Mouse (Mus musculus): ENCODE measurements around the gene Trpm1. TPM values are rescaled to one million over a fixed set of nuclear protein-coding genes. Genes with fewer than 3 reads are reported as not detected.

Trpm1 gene
- polyA plus RNA-seq, 1 experiment from 2014 or later = 0.16 TPM

DNA sequence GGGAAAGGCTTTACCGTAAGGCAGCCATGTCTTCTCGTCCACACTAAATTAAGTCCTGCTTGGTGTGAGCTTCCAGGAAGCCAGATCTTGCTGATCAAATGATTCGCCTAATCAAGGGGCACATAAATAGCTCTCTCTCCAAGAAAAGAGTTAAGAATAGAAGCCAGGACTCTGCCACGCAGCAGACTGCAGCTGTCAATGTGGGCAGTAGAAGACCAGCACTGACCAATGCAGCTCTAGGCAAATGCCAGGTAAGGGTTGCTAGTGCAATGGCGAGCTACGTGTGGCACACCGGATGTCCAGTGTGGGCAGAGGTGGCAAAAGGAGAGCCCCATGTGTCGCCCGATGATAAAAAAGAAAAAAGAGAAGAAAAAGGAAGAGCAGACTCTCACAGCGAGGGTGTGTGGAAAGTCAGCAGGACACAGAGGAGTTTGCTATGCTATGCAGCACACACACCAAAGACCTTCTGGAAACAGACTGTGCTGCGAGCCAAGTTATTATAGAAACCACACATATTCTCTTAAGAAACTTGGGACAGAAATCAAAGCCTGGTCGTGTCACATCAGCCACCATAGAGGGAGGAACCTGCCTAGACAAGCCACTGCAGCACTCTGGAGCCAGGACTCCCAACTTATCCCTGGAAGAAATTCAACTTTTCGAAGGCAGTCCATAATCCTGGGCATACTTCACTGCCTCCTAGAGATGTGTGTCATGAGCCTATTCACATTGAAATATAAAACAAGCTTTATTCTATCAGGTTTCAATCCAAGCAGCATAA is 112.1 kb downstream of the Trpm1 start:
- ATAC-seq (ENCODE audit: extremely low read depth, insufficient number of reproducible peaks, low FRiP score, low TSS enrichment) = no peak
- no peak overlapping the region for H3K4me2 ChIP-seq
- H3K27me3 ChIP-seq (replicated peaks) = peaks cover 37% of the 10 kb centered on the region
- no peaks in the 10 kb centered on the region for H3K4me1 ChIP-seq
- H3K4me3 ChIP-seq = no peak overlapping the region
- H3K36me3 ChIP-seq = no peaks in the 10 kb centered on the region
- H3K9me3 ChIP-seq = no peaks in the 10 kb centered on the region
- no peak overlapping the region for H3K9ac ChIP-seq
- H3K27ac ChIP-seq (replicated peaks) = no peak overlapping the region
- WGBS = 67% methylated on average over 13 of the region's 13 CpGs

DNA sequence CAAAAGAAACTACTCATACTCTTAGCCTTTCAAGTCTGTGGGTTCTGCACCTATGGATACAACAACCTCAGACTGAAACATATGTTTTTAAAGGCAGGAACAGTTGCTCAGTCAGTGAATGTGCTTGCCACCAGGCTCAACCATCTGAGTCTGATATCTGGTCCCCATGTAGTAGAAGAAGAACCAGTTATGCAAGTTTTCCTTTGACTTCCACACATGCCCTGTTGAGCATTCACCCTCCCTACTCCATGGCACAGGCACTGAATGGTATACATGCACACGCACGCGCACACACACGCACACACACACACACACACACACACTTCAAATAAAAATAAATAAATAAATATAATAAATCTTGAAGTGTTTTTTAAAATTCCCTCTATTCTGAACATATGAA is 113.0 kb downstream of the Trpm1 start:
- ATAC-seq (ENCODE audit: extremely low read depth, insufficient number of reproducible peaks, low FRiP score, low TSS enrichment) = no peak
- Histone ChIP-seq H3K4me1 (no peaks in the 10 kb centered on the region), H3K36me3 (no peaks in the 10 kb centered on the region), H3K9ac (no peak overlapping the region), H3K4me3 (no peak overlapping the region), H3K27me3 (replicated peaks) (peaks cover 37% of the 10 kb centered on the region), H3K4me2 (no peak overlapping the region), H3K27ac (replicated peaks) (no peak overlapping the region), H3K9me3 (no peaks in the 10 kb centered on the region)
- 87% methylated on average over 4 of the region's 4 CpGs for WGBS

DNA sequence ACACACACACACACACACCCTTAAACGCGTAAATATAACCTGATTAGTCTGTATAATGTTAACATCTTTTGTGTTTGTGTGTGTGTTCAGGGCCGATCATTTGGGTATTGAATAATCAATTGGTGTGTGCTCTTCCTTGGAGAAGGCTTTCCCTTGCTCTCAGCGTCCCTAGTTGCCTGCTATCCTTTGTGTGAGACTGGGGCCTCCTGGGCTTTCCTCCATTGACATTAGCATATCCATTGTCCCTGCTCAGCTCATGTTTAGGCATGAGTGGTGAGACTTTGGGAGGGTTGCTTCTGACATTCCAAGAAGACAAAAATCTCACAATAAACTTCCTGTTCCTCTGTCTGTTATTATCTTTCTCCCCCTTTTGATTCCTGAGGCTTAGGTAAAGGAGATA is 118.3 kb downstream of the Trpm1 start:
- no peak overlapping the region for H3K4me2 ChIP-seq
- H3K27me3 ChIP-seq (replicated peaks) = peaks cover 34% of the 10 kb centered on the region
- no peak overlapping the region for H3K9ac ChIP-seq
- no peak overlapping the region for H3K4me3 ChIP-seq
- 49% methylated on average over 4 of the region's 4 CpGs for WGBS
- H3K36me3 ChIP-seq = no peaks in the 10 kb centered on the region
- no peaks in the 10 kb centered on the region for H3K4me1 ChIP-seq
- ATAC-seq (ENCODE audit: extremely low read depth, insufficient number of reproducible peaks, low FRiP score, low TSS enrichment) = no peak
- H3K9me3 ChIP-seq = no peaks in the 10 kb centered on the region
- no peak overlapping the region for H3K27ac ChIP-seq (replicated peaks)

DNA sequence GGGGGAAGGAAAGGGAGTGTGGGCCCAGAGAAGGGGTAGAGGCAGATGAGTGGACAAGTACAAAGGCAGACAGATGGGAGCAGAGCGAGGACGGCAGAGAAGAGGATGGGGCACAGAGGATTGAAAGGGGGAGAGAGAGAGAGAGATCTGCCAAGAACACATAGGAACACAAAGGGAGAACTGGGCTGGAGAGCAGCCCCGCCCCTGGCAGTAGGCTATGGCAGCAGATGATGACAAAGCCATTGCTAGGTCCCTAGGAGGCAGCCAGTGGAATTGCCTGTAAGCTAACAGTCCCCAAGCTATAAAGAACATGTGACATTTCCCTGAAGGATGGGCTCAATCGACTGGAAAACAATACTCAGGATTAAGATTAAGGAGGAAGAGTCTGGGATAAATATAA is 121.9 kb downstream of the Trpm1 start:
- H3K27me3 ChIP-seq (replicated peaks) = peaks cover under 1% of the 10 kb centered on the region; the same call in 1 of the 2 replicates
- H3K9ac ChIP-seq = no peak overlapping the region
- H3K27ac ChIP-seq (replicated peaks) = no peak overlapping the region
- no peak overlapping the region for H3K4me3 ChIP-seq
- no peak overlapping the region for H3K4me2 ChIP-seq
- no peaks in the 10 kb centered on the region for H3K4me1 ChIP-seq
- H3K36me3 ChIP-seq = no peaks in the 10 kb centered on the region
- ATAC-seq (ENCODE audit: extremely low read depth, insufficient number of reproducible peaks, low FRiP score, low TSS enrichment) = no peak
- WGBS = 66% methylated on average over 4 of the region's 4 CpGs
- H3K9me3 ChIP-seq = no peaks in the 10 kb centered on the region

DNA sequence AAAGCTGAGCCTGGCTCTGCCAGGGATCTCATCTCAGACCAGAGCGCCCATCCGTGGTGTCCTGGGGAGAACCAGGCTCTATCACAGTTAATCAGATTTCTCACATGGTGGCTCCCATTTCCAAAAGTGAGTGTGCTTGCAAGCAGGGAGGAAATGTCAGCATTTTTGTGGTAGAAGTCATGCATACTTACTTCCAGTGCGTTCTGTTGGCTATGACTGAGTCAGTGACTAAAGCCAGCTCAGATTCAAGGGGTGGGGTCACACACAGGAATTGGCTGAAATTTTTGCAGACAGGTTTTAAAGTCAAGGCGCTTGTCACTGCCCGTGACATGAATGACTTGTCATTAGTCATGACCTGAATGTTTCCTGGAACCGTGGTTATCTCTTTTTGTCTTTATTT is 123.3 kb downstream of the Trpm1 start:
- Histone ChIP-seq H3K4me3 (no peak overlapping the region), H3K4me2 (no peak overlapping the region), H3K27ac (replicated peaks) (no peak overlapping the region), H3K9ac (no peak overlapping the region), H3K36me3 (no peaks in the 10 kb centered on the region), H3K9me3 (no peaks in the 10 kb centered on the region), H3K27me3 (replicated peaks) (no peaks in the 10 kb centered on the region), H3K4me1 (no peaks in the 10 kb centered on the region)
- WGBS = 49% methylated on average over 6 of the region's 6 CpGs
- ATAC-seq (ENCODE audit: extremely low read depth, insufficient number of reproducible peaks, low FRiP score, low TSS enrichment) = no peak

DNA sequence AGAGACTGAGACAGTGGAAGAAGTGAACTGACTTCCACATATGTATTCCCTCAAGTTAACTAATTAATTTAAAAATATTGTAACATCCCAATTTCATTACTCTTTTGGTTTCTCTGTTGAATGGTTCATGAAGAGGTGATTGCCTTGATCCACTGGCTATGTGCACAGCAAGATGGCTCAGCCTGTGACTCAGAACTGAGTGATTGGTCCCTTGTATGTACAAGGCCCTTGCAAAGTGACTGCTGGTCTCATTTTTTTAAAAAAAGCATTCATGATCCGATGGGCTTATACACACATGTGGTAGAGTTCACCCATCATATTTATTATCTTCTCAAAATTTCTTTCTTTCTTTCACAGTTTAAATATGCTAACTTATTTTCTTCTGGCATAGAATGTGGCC is 124.9 kb downstream of the Trpm1 start:
- 85% methylated on average over 1 of the region's 1 CpGs for WGBS
- H3K36me3 ChIP-seq = no peaks in the 10 kb centered on the region

DNA sequence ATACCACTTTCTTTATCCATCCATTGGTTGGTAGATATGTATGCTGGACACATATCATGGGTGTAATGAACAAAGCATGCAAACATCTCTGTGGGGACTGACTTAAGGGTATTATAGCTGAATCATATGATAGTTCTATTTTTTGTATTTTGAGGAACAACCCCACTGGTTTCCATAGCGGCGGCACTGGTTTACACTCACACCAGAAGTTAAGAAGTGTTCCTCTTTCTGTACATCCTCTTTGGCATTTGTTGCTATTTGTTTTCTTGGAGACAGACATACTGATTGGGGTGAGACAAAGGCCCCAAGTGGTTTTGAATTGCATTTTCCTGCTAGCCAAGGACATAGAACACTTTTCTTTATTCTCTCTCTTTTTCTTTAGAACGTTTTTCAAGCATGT is 125.9 kb downstream of the Trpm1 start:
- no peaks in the 10 kb centered on the region for H3K9me3 ChIP-seq
- WGBS = 76% methylated on average over 3 of the region's 3 CpGs
- H3K27ac ChIP-seq (replicated peaks) = no peak overlapping the region
- no peak overlapping the region for H3K4me2 ChIP-seq
- no peak overlapping the region for H3K4me3 ChIP-seq
- ATAC-seq (ENCODE audit: extremely low read depth, insufficient number of reproducible peaks, low FRiP score, low TSS enrichment) = no peak
- no peak overlapping the region for H3K9ac ChIP-seq
- H3K27me3 ChIP-seq (replicated peaks) = no peaks in the 10 kb centered on the region
- H3K4me1 ChIP-seq = no peaks in the 10 kb centered on the region
- no peaks in the 10 kb centered on the region for H3K36me3 ChIP-seq

More for the DNA sequence above, 124.9 kb downstream of the Trpm1 start:
- no peak for ATAC-seq (ENCODE audit: extremely low read depth, insufficient number of reproducible peaks, low FRiP score, low TSS enrichment)
- no peak overlapping the region for H3K27ac ChIP-seq (replicated peaks)
- no peak overlapping the region for H3K9ac ChIP-seq
- H3K9me3 ChIP-seq = no peaks in the 10 kb centered on the region
- H3K27me3 ChIP-seq (replicated peaks) = no peaks in the 10 kb centered on the region
- no peak overlapping the region for H3K4me2 ChIP-seq
- H3K4me1 ChIP-seq = no peaks in the 10 kb centered on the region
- H3K4me3 ChIP-seq = no peak overlapping the region

DNA sequence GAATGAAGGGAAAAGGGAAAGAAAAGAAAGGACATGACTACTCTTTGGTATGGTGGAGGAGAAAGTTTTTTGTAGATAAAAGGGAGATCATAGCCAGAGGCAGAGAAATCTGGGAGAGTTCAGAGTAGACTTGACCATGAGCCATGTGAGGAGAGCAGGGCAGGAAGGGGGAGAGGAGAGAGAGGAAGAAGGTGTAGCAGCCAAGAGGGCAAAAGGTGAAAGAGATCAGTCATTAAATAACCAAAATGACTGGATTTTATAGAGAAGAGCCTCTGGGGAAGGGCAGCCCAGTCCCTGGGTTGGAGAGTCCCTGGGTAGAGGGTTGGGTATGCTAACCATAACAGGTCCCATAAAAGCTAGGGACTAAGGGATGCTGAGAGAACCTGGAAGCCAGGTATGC is 132.9 kb downstream of the Trpm1 start:
- H3K36me3 ChIP-seq = 0 out of 2 replicates have a peak, but pooled peaks cover 4% of the 10 kb centered on the region
- H3K27ac ChIP-seq (replicated peaks) = no peak overlapping the region
- H3K4me1 ChIP-seq = peaks cover 8% of the 10 kb centered on the region
- no peaks in the 10 kb centered on the region; the same call in 1 of the 2 replicates for H3K27me3 ChIP-seq (replicated peaks)
- ATAC-seq (ENCODE audit: extremely low read depth, insufficient number of reproducible peaks, low FRiP score, low TSS enrichment) = no peak
- peak overlapping the region; percentile 77 for H3K4me2 ChIP-seq
- no peak overlapping the region for H3K9ac ChIP-seq
- no peaks in the 10 kb centered on the region for H3K9me3 ChIP-seq
- peak overlapping the region; percentile 92; the same call in 1 of the 2 replicates for H3K4me3 ChIP-seq

DNA sequence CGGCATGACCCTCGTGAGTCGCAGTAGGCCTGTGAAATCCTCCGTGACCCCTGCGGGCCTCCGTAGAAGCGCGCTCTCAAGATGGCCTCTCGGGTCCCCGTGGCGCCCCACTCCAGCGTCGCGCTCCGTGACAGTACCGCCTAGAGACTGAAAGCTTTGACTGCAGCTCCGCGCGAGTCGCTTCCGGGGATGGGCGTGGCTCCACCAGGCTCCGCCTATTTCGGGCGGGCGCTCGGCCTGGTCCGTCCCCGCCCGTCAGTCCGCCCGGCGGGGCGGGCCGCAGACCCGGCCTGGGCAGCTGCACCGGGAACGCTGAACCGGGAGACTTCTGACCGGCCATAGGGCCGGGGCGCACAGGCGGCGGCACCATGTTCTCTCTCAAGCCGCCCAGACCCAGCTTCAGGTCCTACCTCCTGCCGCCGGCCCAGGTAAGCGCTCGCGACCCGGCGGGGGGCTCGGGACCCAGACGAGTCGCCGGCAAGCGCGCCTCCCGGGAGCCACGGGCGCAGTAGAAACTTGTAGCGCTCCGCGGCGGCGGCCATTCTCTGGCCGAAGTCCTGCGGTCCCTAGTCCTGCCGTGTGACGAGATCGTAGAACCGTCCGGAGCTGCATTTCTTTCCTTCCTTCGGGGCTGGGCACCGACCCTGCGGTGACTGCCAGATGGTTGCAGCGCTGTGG is 133.9 kb downstream of the Trpm1 start, which contains the start of gene Mtmr10:
Gene Mtmr10, plus strand, starts transcription at position 240 of the 678 bp plus-strand sequence.
- Histone ChIP-seq H3K9me3 (no peaks in the 10 kb centered on the region), H3K4me1 (peaks cover 8% of the 10 kb centered on the region), H3K4me3 (peak within 1 kb of the TSS; percentile 92), H3K9ac (peak within 1 kb of the TSS; percentile 92), H3K27me3 (replicated peaks) (no peaks in the 10 kb centered on the region; the same call in 1 of the 2 replicates), H3K4me2 (peak within 1 kb of the TSS; percentile 77), H3K36me3 (0 out of 2 replicates have a peak, but pooled peaks cover 10% of the 10 kb centered on the region), H3K27ac (replicated peaks) (peak within 1 kb of the TSS; percentile 85)
- under 1% methylated on average over 75 of the region's 77 CpGs for WGBS
- ATAC-seq (ENCODE audit: extremely low read depth, insufficient number of reproducible peaks, low FRiP score, low TSS enrichment) = peak; percentile 97

DNA sequence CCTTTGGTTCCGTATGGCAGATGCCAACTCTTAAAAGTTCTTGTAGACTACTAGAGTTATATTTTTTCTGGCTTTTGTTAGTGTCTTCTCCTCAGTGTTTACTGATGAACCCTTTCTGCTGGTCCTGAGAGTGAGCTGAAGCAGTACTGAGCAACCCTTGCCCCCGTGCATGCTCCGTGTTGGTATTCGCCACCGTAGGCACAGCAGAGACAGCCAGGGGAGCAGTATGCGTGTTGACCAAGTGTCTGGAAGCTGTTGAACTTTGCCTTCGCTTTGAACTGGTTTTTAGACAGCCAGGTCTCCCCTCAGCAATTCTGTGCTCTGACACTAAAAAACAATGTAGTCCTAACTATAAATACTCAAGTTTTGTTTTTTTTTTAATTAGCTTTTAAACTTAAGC is 135.8 kb downstream of the Trpm1 start:
- H3K4me3 ChIP-seq = no peak overlapping the region
- no peak overlapping the region for H3K4me2 ChIP-seq
- 89% methylated on average over 7 of the region's 7 CpGs for WGBS
- ATAC-seq (ENCODE audit: extremely low read depth, insufficient number of reproducible peaks, low FRiP score, low TSS enrichment) = no peak
- no peak overlapping the region for H3K27ac ChIP-seq (replicated peaks)
- H3K27me3 ChIP-seq (replicated peaks) = no peaks in the 10 kb centered on the region; the same call in 1 of the 2 replicates
- peaks cover 8% of the 10 kb centered on the region for H3K4me1 ChIP-seq
- no peak overlapping the region for H3K9ac ChIP-seq
- no peaks in the 10 kb centered on the region for H3K9me3 ChIP-seq
- H3K36me3 ChIP-seq = 0 out of 2 replicates have a peak, but pooled peaks cover 10% of the 10 kb centered on the region

DNA sequence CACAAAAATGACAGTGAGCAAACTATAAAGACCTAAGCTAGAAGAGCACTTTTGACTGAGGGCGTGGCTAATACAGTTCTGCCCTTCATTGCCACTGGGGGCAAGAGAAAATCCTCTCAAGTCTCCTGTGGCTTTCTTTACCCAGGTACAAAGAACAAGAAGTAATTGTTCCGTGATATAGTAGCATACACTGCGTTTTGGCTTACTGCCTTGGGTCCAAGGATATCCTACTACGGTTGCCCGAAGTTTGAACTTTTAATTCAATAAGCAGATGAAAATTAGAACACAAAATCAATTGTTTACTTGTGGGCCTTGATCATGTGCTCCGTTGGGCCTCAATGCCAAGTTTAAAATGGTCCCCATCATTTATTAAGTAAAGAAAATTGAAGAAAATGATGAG is 136.8 kb downstream of the Trpm1 start:
- H3K4me2 ChIP-seq = no peak overlapping the region
- H3K27ac ChIP-seq (replicated peaks) = no peak overlapping the region
- H3K4me1 ChIP-seq = peaks cover 8% of the 10 kb centered on the region
- ATAC-seq (ENCODE audit: extremely low read depth, insufficient number of reproducible peaks, low FRiP score, low TSS enrichment) = no peak
- 0 out of 2 replicates have a peak, but pooled peaks cover 10% of the 10 kb centered on the region for H3K36me3 ChIP-seq
- no peaks in the 10 kb centered on the region; the same call in 1 of the 2 replicates for H3K27me3 ChIP-seq (replicated peaks)
- 85% methylated on average over 6 of the region's 6 CpGs for WGBS
- H3K9me3 ChIP-seq = no peaks in the 10 kb centered on the region
- no peak overlapping the region for H3K4me3 ChIP-seq
- H3K9ac ChIP-seq = no peak overlapping the region
